Mouse (Mus musculus): ENCODE data around the gene Btbd35f26. TPM values are rescaled to one million over a fixed set of nuclear protein-coding genes. Genes with fewer than 3 reads are reported as not detected.

The Btbd35f26 gene
- polyA plus RNA-seq (2015; fragmentation: Nextera tagmentation; extraction: Ambion mirVana) = not detected in 2 replicates

GRCm38 (mm10) chrX:31336154-31336553 is at the start of gene Btbd35f26:
TSS of gene Btbd35f26 (plus strand) at chrX:31336454.

GRCm38 (mm10) chrX:31383818-31384217 is 47.6 kb downstream of the Btbd35f26 start, which contains the start of gene Btbd35f19:
TSS of gene Btbd35f19 (minus strand) at chrX:31383918.

Other genes starting within 250 kb of the Btbd35f26 start
- gene Btbd35f29, start 218.8 kb upstream of the Btbd35f26 start, polyA plus RNA-seq (2015; fragmentation: Nextera tagmentation; extraction: Ambion mirVana) = not detected in 2 replicates
- gene Spin2f, start 82.6 kb upstream of the Btbd35f26 start, polyA plus RNA-seq (2015; fragmentation: Nextera tagmentation; extraction: Ambion mirVana) = not detected in 2 replicates
- gene Btbd35f19, start 47.5 kb downstream of the Btbd35f26 start, polyA plus RNA-seq (2015; fragmentation: Nextera tagmentation; extraction: Ambion mirVana) = not detected in 2 replicates
- not detected in 2 replicates for gene Gm21883, start 237.8 kb downstream of the Btbd35f26 start, polyA plus RNA-seq (2015; fragmentation: Nextera tagmentation; extraction: Ambion mirVana)